Mouse (Mus musculus) lung, adult 10 weeks (tissue): ENCODE results near the gene Tenm2. TPM values are rescaled to one million over a fixed set of nuclear protein-coding genes. Genes with fewer than 3 reads are reported as not detected.

Source experiments
- polyA plus RNA-seq: library from polyadenylated mRNA; stranded (reverse); fragments of 350-450 nt; fragmentation: Illumina TruSeq; extraction: RNeasy Lipid Tissue Mini Kit (QIAGEN cat#74804); gene quantifications from one replicate; pipeline ENCODE4 v1.2.3, GENCODE M21; 2014; ENCODE audit warnings: low read depth, low replicate concordance; ENCODE audit not compliant: insufficient read depth

Gene Tenm2
- polyA plus RNA-seq: not detected

GRCm38 (mm10) chr11:37235914-37236600, at the start of gene Tenm2:
TSS of gene Tenm2 (minus strand) at chr11:37235964.

GRCm38 (mm10) chr11:35980411-35980917, 1255.3 kb downstream of the Tenm2 start, which contains the start of gene Wwc1:
TSS of gene Wwc1 (minus strand) at chr11:35980527.

